Mouse (Mus musculus): Measurements from ENCODE around the gene Tmem56. TPM values are rescaled to one million over a fixed set of nuclear protein-coding genes. Genes with fewer than 3 reads are reported as not detected.

Tmem56 gene
- polyA plus RNA-seq (2017; shearing (Covaris generic)), result not detected

DNA sequence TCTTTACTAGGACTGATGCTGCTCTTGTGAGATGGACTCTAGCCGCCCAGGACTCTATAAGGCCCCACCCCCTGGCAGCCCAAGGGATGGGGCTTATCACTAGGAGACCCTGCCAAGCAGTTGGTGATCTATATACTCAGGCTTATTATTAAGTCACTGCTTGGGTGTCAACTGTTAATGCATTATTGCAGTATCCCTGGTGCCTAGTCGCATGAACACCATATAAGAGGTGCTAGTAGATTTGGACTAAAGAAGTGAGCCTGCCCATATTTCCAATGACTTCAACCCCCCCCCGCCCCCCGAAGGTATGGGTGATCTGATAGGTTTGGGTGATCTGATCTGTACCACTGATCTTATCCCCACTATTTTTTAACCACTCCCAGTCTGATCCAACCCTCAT is at the start of gene Tmem56:
Tmem56 (minus strand) TSS at position 101 of the 400 bp plus-strand sequence.
- no peak for ATAC-seq

DNA sequence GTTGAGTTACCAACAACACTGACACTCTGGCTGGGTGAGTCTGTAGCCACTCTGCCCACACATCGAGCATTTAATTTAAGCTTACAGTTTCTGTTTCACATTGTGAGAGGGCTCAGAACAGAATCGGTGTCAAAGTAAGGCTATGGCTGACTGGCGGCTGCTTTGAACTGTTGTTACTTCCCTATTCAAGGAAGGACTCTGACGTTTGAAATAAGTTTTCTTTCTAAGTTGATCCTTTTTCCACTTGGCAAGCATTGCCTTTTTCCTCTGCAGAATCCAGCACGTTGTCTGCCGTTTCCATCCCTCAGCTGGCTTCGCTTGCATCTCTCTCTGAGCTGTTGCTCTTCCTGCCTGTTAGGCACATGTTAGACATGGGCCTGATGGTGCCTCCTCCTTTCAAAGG is 47.3 kb upstream of the Tmem56 start:
- peak; percentile 77 for ATAC-seq

DNA sequence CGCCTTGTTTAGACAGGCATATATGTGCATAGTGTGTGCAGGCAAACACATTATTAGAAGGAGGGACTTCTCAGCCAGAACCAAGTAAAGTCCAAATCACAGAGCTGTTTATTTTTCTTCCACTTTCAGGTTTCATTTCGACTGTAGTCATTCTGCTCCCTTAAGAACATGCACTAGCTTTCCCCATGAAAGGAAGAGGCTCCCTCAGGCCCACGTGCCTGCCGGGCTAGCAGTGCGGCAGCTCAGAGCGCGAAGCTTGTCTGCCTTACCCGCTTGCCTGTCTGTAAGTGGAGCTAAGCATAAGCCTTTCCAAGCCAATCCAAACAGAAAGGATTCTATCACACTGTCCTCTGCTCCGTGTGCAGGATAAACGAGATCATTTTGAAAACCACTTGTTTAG is 46.7 kb upstream of the Tmem56 start:
- ATAC-seq, result peak; percentile 56

DNA sequence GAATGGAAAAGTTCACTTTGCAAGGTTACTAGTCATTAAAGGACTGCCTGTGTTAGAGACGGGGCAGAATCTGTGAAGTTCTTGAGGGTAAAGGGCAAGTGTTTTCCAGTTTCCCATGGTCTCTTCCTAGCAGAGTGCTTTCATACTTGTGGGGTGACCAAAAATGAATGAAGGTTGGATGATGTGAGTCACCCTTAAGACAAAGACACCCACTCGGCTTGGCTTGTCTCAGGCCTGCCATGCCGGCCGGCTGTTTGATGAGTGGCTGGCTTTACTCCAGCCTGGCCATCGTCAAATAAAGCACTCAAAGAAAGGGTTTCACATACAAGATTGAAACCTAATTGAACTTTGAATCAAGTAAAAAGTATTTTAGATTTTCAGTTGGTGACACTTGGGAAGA is 44.5 kb upstream of the Tmem56 start:
- no peak for ATAC-seq

DNA sequence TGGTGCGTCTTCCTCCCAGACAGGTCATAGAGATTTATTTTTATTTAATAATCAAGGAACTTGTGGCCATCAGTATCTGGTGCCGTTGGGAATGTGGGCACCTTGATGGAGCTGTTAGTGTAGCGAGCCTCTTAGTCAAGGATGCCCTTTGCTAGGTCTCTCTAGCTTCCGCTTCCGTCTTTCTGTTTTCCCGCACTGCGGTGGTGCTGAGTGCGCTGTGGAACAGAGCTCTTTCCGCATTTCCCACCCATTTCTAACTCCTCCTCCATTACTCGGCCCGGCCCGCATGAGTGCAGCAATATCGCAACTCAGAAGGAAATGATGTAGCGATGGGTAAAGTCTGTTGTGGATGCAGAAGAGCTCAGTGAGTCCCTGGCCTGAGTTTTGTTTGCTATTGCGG is 40.5 kb upstream of the Tmem56 start:
- no peak for ATAC-seq

DNA sequence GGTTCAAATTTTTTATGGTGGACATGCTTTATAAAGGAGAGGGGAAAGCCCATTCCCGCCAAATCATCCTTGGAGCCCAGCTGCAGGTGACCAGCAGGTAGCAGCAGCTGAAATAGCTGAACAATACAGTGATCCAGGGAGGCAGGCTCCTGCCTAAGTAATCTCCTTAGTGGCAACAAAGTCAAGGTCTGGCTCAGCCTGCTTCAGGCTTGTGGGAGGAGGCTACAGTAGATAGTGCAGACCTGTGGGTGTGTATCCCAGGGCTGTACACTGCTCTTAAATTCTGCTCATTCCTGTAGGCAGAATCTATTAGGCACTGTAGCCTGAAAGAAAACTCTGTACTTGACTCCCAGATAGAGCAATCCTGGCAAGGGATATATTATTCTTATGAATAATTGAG is 38.0 kb upstream of the Tmem56 start:
- ATAC-seq, result no peak

DNA sequence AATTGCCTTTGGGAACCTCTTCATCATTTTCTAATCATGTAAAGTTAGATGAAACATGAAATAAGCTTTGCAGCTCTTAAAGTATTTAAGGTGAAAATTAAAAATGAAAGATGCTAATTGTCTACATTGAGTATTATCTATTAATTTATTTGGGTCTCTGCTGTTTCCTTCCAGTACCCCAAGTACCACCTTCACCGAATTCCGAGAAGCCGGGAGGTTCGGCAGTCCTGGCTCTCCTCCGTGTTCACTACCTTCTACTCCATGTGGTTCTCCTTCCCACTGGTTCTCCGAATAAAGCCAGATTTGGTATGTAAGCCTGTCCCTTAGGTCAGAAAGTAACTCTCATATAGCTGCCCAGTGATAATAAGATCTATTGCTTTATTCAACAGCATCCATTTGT is 37.0 kb upstream of the Tmem56 start:
- ATAC-seq, result no peak

DNA sequence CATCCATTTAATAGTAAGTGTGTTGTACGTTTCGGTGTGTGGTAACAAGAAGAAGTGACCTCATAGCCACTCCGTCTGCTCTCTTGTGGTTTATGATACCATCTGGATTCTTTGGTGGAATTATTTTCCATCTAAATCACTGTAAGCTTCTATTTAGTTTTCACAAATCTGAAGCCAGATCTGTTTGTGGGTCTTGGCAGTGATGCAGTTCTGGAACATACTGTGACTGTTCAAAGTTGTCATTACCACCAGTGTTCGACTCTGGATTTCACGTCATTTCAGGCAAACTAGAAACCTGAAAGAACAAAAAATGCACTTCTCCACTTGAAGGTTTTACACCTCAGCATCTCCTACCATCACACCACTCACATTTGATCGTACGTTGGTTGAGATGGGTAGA is 32.6 kb upstream of the Tmem56 start:
- ATAC-seq, result no peak

DNA sequence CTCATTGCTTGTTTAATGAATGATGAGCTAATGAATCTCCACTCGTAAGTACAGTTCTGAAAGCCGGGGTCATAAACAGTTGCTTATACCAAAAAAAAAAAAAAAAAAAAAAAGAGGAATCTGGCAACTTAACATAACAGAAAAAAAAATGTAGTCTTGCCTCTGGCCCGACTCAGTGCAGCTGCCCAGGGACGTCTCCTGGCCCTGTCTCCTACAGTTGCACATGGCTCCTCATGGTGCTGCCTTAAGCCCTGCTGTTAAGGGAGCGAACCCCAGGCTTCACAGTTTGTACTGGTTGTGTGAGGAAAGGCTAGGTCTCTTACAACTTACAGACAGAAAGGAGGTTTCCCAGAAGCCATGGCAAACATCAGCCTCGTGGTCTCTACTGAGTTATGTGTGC is 31.3 kb upstream of the Tmem56 start:
- ATAC-seq, result no peak

DNA sequence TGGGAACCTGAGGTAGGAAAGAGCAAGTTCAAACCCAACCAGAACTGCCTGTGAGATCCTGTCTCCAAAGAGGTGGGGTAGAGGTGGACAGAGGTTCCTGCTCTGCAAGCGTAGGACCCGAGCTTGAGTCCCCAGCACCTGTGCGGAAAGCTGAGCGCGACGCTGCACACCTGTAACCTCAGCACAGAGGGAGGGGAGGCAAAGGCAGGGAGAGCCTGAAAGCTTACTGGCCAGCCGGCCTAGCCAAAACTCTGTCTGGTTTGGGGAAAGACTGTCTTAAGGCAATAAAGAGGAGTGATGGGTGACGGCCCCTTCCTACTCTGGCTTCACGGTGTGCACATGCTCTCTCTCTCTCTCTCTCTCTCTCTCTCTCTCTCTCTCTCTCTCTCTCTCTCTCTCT is 30.1 kb upstream of the Tmem56 start:
- ATAC-seq, result no peak

DNA sequence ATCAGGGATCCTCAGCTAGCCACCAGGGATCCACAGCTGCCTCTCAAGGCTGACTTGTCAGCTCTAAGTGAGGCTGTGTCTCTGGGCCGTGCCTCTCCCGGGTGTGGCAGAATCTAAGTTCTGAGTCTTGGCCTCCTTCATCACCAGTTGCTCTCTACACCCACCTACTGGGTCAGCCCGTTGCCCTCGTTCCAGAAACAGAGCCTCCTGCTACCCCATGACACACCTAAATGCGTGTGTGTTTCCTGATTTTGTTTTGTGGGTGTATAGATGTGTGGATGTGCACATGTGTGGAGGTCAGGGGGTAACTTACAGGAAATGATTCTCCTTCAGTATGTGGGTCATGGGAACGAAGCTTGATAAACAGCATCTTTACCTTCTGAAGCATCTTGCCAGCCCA is 29.5 kb upstream of the Tmem56 start:
- peak; percentile 30 for ATAC-seq

DNA sequence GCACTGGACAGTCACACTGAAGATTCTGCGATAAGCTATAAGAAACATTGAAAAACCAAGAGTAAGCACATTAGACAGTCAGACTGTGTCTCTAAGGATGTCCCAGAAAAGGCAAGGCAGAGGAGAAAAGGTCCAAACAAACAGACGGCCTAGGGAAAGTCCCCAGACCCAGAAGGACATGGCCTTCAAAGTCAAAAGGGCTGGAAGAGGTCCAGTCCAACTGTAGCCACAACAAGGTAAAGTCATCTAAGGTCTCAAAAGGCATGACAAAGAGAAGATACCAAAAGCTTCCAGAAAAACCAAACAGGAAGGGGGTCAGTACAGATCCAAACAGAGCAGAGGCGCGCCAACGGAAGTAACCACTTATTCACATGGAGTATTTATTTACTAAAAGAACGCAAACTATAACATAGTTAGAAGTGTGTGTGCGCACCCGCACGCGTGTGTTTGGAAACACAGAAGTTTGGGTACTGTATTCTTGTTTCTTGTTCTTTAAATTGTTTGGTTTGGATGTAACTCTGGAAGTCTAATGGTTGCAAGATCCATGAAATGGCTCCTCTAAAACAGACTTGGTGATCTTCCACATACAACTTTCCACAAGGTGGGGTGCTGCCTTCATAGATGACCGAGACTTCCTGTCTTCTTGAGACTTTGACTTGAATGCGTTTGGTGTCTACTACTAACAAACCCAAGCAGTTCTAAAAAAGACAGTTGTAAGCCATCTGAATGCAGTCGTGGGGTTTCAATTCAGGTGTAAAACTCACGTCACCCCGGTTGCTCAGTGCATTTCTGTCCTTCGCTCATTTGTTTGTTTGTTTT is 27.2 kb upstream of the Tmem56 start:
- ATAC-seq, result no peak

DNA sequence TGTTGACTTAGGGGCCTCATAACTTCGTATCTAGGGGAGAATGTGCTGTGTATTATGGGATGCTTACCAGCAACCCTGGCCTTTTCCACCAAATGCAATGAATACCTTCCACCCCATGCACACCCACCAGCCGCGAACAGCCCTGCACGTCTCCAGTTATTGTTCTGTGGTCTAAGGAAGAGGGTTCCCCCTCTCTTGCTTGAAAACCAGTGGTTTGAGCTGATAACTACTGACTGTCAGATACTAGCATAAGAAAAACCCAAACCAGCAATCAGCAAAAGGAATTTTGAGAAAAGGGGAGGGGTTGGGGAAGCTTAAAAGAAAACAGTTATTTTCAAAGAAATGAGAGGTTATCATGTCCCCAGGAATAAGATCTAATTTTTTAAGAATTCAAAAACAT is 26.5 kb upstream of the Tmem56 start:
- no peak for ATAC-seq

DNA sequence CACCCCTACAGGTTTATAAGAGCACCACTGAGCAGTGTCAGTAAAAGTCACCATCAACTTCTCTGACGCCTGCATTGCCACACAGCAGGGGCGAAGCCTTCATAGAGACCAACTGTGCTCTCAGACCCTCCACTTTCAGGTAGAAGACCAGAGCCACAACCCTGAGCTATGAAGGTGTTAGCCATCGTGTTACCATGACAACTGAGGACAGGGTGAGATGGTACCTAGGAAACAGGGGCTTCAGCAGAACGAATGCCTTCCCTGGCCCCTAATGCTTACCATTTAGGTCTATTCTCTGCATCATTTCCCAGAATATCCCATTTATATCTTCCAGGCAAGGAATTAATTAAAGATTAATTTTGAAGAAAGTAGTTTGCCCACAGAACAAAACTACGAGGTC is 26.0 kb upstream of the Tmem56 start:
- no peak for ATAC-seq

DNA sequence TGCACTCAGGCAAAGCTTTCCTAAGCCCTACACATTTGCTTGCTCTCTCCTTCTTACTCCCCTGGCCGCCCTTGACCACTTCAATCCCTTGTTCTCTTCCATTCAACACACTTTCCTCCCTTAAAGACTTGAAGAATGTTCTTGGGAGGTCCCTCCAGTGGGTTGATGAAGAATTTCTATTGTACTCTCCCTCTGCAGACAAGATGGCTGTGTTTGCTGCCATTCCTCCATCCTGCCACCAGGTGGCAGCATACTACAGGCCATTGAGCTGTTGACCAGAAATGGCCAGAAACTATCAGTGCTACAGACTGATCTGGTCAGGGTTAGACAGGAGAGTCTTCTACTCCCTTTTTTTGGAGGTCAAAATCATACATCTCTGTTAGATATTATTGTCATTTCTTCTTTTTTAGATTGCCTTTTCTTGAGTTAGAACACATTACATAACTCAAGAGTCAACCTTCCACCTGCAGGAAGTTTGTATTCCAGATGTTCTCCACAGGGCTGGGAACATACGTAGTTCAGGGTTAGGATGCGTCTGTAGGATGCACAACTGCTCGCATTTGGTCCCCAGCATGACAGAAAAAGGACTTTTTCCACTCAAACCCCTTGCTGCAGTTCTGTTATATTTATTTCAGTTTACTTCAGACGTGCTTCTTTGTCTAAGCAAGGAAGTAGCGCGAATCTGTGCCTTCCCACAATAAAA is 24.8 kb upstream of the Tmem56 start:
- peak; percentile 73 for ATAC-seq

DNA sequence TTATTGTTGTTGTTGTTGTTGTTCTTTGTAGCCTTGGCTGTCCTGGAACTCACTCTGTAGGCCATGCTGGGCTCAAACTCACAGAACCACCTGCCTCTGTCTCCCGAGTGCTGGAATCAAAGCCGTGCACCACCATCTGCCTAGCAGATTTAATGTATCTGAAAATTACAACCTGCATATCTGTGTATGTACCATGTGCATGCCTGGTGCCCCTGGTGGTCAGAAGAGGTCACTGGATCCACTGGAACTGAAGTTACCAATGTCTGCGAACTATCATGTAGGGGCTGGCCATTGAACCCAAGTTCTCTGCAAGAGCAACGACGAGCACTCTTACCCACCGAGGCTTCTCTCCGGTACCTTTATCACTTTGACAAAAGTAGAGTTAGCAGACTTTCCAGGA is 23.7 kb upstream of the Tmem56 start:
- peak; percentile 53 for ATAC-seq

DNA sequence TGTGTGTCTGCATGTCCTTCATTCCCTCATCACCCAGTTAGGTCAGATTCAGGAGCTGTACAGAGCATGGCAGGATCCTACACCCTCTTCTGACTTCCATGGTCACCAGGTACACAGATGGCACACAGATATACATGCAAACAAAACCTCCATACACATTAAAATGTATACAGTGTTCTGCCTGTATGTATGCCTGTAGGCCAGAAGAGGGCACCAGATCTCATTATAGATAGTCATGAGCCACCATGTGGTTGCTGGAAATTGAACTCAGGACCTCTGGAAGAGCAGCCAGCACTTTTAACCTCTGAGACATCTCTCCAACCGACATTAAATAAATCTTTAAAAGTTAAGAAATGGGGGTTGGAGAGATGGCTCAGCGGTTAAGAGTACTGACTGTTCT is 11.3 kb upstream of the Tmem56 start:
- no peak for ATAC-seq

DNA sequence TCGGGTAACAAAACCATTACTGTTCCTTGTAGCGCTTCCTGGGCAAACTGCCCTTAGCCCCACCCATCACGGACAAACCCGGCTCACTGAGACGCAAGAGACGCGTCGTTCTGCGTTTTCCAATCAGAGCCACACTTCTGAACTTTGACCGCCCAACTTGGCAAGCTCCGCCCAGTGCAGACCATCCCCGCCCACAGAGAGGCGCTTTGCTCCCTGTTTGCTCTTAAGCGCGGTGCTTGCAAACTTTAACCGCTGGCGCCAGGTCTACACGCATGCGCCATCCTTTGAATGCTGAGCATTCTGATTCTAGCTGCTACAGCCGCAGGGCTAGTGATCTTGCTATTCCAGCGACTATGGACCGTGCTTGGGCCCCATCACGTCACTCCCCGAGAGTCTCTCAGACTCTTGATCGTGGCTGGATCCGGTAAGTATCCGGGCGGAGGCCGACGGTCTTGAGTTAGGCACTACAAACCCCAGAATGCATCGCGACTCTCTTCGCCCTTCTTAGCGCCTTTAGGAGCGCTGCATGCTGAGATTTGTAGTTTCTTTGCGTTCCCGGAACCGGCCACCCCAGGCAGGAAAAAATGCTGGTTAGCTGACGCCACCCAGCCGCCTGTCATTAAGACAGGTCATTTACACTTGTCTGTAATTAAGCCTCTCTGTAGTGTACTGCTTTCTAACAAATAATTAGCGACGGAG is 8.8 kb upstream of the Tmem56 start, which contains the start of gene Alg14:
Alg14 (plus strand) TSS at position 214 of the 699 bp plus-strand sequence.
- peak; percentile 91 for ATAC-seq

DNA sequence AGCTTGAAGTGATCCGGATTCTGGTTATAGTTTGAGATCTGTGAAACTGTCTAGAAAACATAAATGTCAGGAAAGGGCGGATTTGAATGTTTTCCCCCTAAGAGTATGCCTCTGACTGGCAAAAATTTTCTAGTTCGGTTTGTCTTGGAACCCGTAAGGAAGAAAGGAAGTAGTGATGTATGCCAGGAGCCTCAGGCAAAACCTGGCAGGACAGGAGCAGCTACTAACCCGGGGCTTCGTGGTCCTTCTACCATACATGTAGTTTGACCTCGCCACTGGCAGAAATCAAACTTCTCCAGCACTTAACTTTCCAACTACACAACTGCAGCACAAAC is 8.3 kb upstream of the Tmem56 start:
- no peak for ATAC-seq

DNA sequence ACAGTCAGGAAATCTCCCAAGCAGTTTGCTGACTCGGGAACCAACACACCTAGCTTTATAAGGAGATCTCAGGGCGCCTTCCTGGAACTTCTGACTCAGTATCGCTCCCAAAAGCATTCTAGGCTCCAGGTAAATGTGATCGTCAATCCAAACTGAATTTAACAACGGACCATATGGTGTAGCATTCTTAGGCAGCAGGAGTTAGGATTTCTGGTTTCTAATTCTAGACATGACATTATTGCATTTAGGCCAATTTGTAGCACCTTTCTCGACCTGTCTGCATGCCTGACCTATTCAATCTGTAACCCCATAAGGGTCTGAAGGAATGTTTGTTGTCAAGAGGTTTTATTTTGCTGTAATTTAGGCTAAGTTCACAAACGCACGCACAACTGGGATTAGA is 7.8 kb upstream of the Tmem56 start:
- ATAC-seq, result no peak

DNA sequence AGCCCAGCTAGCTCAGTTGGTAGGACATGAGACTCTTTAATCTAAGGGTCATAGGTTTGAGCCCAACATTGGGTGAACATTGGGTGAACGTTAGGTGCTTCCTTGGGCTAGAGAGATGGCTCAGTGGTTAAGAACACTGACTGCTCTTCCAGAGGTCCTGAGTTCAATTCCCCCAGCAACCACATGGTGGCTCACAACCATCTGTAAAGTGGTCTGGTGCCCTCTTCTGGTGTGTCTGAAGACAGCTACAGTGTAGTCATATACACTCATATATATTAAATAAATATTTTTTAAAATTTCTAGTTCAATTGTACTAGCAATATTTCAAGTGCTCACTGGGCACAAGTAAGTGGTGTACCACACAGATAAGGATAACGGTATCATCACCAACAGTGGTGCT is 4.3 kb upstream of the Tmem56 start:
- no peak for ATAC-seq

DNA sequence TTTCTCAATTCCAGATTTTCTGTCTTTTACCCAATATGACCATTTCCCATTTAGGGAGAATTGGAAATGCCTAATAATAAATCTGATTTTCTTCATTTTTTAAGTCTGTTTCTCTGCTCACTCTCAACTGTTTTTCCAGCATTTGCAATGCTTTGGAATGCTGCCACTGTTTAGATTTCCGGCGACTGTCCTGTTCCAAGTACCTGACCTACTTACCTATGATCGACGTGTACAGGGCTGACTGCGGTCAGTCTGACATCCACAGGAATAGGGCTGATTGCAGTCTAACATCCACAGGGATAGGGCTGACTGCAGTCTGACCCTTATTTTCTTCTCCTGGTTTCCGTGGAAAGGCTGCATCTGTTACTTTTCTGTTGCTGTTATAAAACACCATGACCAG is 2.3 kb upstream of the Tmem56 start:
- no peak for ATAC-seq

DNA sequence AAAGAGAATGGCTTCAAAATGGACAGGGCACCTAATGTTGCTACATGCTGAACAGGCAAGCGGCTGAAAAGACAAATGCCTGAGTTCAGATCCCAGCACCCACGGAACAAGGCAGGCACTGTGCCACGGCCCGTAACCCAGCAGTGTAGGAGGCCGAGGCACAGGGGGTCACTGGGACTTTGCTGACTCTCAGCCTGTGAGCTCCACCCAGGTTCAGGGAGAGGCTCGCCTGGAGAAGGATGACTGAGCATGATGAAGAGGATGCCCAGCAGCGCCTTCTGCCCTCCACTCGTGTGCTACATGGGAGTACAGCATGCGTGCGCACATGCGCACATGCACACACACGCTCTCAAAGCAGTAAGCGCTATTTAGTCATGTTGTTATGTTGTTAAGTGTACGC is 3.2 kb downstream of the Tmem56 start:
- no peak for ATAC-seq

DNA sequence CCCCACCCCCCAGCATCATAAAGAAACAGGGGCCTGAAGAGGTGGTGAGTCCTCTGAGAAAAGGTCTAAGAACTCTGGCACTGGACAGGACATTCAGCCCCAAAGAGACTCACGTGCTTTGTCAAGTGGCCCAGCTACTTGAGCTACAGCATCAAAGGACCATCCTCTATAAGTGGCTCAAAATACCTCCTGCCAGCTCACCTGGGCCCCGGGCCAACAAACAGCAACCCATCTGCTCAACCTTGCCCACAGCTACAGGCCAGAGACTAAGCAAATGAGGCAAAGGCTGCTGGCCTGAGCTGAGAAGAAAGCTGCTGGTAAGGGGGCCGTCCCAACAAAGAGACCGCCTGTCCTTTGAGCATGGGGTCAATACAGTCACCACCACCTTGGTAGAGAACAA is 5.3 kb downstream of the Tmem56 start:
- ATAC-seq, result no peak

Measured in CD4-positive, CD25-positive, alpha-beta regulatory T cell, adult 4 months (primary cell).